Mouse (Mus musculus): ENCODE measurements around the gene Gipc2.

GRCm38 (mm10) chr3:152117941-152118340 is 48.1 kb downstream of the Gipc2 start:
- TF ChIP-seq CTCF (IDR thresholded peaks at IDR 0.05; ENCODE audit: low read depth, low read length) (no peak), GATA1 (IDR thresholded peaks at IDR 0.05; ENCODE audit: borderline replicate concordance, low read length) (no peak), TAL1 (conservative IDR thresholded peaks at IDR 0.05; ENCODE audit: low read depth, low read length) (no peak), POLR2AphosphoS5 (IDR thresholded peaks at IDR 0.05; ENCODE audit: insufficient replicate concordance, low read depth, low read length) (no peak)

Measured in G1E (cell line).